Mouse (Mus musculus) layer of hippocampus, adult 11-12 months (tissue): Measurements from ENCODE around the gene Gm17581.

ENCODE experiments used
- DNase-seq: peaks from one replicate; pipeline ENCODE4 v3.0.0; 2022; ENCODE audit warnings: low spot score

Gm17581 gene

DNA sequence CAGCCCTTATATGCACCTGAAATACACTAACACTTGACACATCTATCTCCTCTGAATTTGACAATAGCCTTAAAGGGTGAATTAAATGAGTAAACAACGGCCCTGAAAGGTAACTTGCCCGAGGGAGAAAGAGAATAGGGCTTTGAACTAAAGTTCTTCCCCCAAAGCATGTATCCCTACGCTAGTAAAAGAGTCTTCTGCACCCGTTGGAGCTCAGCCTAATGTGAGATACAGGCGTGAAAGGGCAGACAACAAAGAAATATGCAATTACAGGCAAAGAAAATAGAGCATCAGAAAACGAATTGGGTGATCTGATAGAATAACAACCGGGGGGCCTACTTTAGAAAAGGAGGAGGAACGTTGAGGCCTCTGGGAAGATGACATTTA is 44.3 kb downstream of the Gm17581 start:
- DNase-seq, result no peak

- DNase-seq, result no peak
Measured at GRCm38 (mm10) chr2:155689211-155689610, 46.5 kb downstream of the Gm17581 start.

GRCm38 (mm10) chr2:155687746-155688145 is 47.9 kb downstream of the Gm17581 start:
- no peak for DNase-seq

DNA sequence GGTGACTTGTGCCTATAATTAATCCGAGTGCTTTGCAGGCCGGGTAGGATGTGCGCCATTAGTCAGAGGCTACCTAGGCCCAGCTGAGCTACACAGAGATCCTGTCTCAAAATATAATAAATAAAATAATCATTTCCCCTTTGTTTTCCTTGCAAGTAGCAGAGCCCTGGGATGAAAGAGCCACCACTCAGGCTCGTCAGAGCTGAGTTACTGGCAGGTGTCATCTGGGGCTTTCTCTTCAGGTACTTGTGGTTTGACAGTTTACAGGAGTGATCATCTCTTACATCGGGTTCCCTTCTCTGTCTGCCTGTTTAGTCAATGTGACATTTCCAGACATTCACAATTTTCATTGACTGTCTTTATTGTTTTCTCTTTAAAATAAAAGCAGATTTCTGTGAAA is 49.1 kb downstream of the Gm17581 start:
- DNase-seq, result no peak
